Mouse (Mus musculus): ENCODE measurements around the gene Ccdc77.
A peak's percentile ranks its signal among the peaks of the same experiment; 100 is the strongest.

GRCm38 (mm10) chr6:120356951-120357945, 6.9 kb downstream of the Ccdc77 start:
- TF ChIP-seq RCOR1 (IDR thresholded peaks at IDR 0.05; ENCODE audit: low read depth, low read length) (no peak), CTCF (IDR thresholded peaks at IDR 0.05 in 2 of 3, conservative IDR thresholded peaks at IDR 0.05 in 1 of 3; ENCODE audit: control insufficient read depth in 1 of 3, insufficient read depth in 1 of 3, low read depth in 2 of 3, low read length in 3 of 3, poor library complexity in 1 of 3, severe bottlenecking in 1 of 3) (no peak), MAFK (IDR thresholded peaks at IDR 0.05; ENCODE audit: borderline replicate concordance, low read depth, low read length) (no peak), POLR2A (IDR thresholded peaks at IDR 0.05; ENCODE audit: control insufficient read depth in 1 of 2, insufficient read depth in 1 of 2, low read depth in 1 of 2, low read length in 2 of 2, poor library complexity in 1 of 2) (peak; percentile 57 to 93; a peak in 3 of 4 replicates), CHD1 (IDR thresholded peaks at IDR 0.05; ENCODE audit: low read depth, low read length) (no peak), POLR2AphosphoS2 (IDR thresholded peaks at IDR 0.05; ENCODE audit: low read length) (peak; percentile 78; the same call in 1 of the 2 replicates)
